Comparison of ENCODE assay signal across 17 mouse cellular contexts in genomic region chr5:64537113-64537780, GRCm38 (mm10).
DNase-seq lines count a peak whose midpoint lies in the region; ATAC-seq lines count a peak whose summit lies in the region.
"Had no signal": no experiment of that assay in that cellular context is flagged by ENCODE, and none has a peak within 500 bp of the region (broad histone marks: within the 10 kb centered on the region; RNA-seq: fewer than 3 reads in every experiment).

No protein-coding gene starts in this region.

- no peak for DNase-seq in liver
- no peak for DNase-seq in left cerebral cortex, adult 18-20 months (ENCODE audit: low spot score in 2 of 2)
- DNase-seq in right cerebral cortex, adult 2 months (ENCODE audit: low spot score in 2 of 2): no peak
- DNase-seq: cerebellum, adult 18-20 months; kidney, adult 9 months; thymus, postnatal 36 days had no signal

- no peaks in the 10 kb centered on the region for H3K27me3 ChIP-seq in heart, embryonic 13.5 days (replicated peaks)
- no peaks in the 10 kb centered on the region for H3K27me3 ChIP-seq in heart, embryonic 11.5 days (ENCODE audit: control insufficient read depth, insufficient read depth, low read length)
- H3K27me3 ChIP-seq in liver, embryonic 12.5 days (replicated peaks): no peaks in the 10 kb centered on the region
- no peaks in the 10 kb centered on the region for H3K27me3 ChIP-seq in intestine, embryonic 16.5 days (replicated peaks; ENCODE audit: control insufficient read depth, insufficient read depth, low read length)
- no peaks in the 10 kb centered on the region for H3K27me3 ChIP-seq in stomach, embryonic 15.5 days (replicated peaks)
- H3K27me3 ChIP-seq: embryonic facial prominence, embryonic 12.5 days; hindbrain, embryonic 15.5 days; megakaryocyte, embryonic 14.5 days had no signal

- H3K9me3 ChIP-seq in heart, embryonic 13.5 days: no peaks in the 10 kb centered on the region
- H3K9me3 ChIP-seq in heart, embryonic 11.5 days (replicated peaks; ENCODE audit: control insufficient read depth, low read length): no peaks in the 10 kb centered on the region
- H3K9me3 ChIP-seq in liver, embryonic 12.5 days (replicated peaks): no peaks in the 10 kb centered on the region
- no peaks in the 10 kb centered on the region for H3K9me3 ChIP-seq in intestine, embryonic 16.5 days (ENCODE audit: control insufficient read depth, low read length)
- H3K9me3 ChIP-seq in stomach, embryonic 15.5 days: no peaks in the 10 kb centered on the region
- H3K9me3 ChIP-seq: embryonic facial prominence, embryonic 12.5 days; hindbrain, embryonic 15.5 days; megakaryocyte, embryonic 14.5 days had no signal

- H3K36me3 ChIP-seq in heart, embryonic 13.5 days: no peaks in the 10 kb centered on the region
- no peaks in the 10 kb centered on the region for H3K36me3 ChIP-seq in heart, embryonic 11.5 days (ENCODE audit: control insufficient read depth, insufficient read depth, low read length)
- H3K36me3 ChIP-seq in liver, embryonic 12.5 days: no peaks in the 10 kb centered on the region
- no peaks in the 10 kb centered on the region for H3K36me3 ChIP-seq in intestine, embryonic 16.5 days (ENCODE audit: control insufficient read depth, insufficient read depth, low read length)
- no peaks in the 10 kb centered on the region for H3K36me3 ChIP-seq in stomach, embryonic 15.5 days
- H3K36me3 ChIP-seq: embryonic facial prominence, embryonic 12.5 days; hindbrain, embryonic 15.5 days had no signal

- WGBS in heart, embryonic 13.5 days: 61% methylated on average over 10 of the region's 10 CpGs
- WGBS in heart, embryonic 11.5 days (ENCODE audit: insufficient replicate concordance): 66% methylated on average over 10 of the region's 10 CpGs
- WGBS in liver, embryonic 12.5 days (ENCODE audit: insufficient replicate concordance): 44% methylated on average over 10 of the region's 10 CpGs
- WGBS in intestine, embryonic 16.5 days: 64% methylated on average over 10 of the region's 10 CpGs
- WGBS in stomach, embryonic 15.5 days: 47% methylated on average over 10 of the region's 10 CpGs

- H3K27ac ChIP-seq in heart, embryonic 13.5 days (replicated peaks): peak overlapping the region; percentile 60
- no peak overlapping the region for H3K27ac ChIP-seq in heart, embryonic 11.5 days (ENCODE audit: low read depth, low read length)
- H3K27ac ChIP-seq in liver, embryonic 12.5 days: 0 out of 2 replicates have a peak overlapping the region, but pooled peaks have one; percentile 4
- 0 out of 2 replicates have a peak overlapping the region, but pooled peaks have one; percentile 53 for H3K27ac ChIP-seq in intestine, embryonic 16.5 days (ENCODE audit: low read length)
- peak overlapping the region; percentile 42 for H3K27ac ChIP-seq in stomach, embryonic 15.5 days
- H3K27ac ChIP-seq: embryonic facial prominence, embryonic 12.5 days; hindbrain, embryonic 15.5 days; left cerebral cortex, adult 2 months had no signal

- 0 out of 2 replicates have a peak overlapping the region, but pooled peaks have one; percentile 30 for H3K4me2 ChIP-seq in heart, embryonic 13.5 days
- no peak overlapping the region for H3K4me2 ChIP-seq in heart, embryonic 11.5 days
- H3K4me2 ChIP-seq in liver, embryonic 12.5 days: no peak overlapping the region
- H3K4me2 ChIP-seq in intestine, embryonic 16.5 days (ENCODE audit: low read depth, low read length): no peak overlapping the region
- peak overlapping the region; percentile 34 for H3K4me2 ChIP-seq in stomach, embryonic 15.5 days
- H3K4me2 ChIP-seq: embryonic facial prominence, embryonic 12.5 days; hindbrain, embryonic 15.5 days had no signal

- no peak overlapping the region for H3K9ac ChIP-seq in heart, embryonic 13.5 days
- H3K9ac ChIP-seq in heart, embryonic 11.5 days (ENCODE audit: low read depth, low read length): no peak overlapping the region
- no peak overlapping the region for H3K9ac ChIP-seq in liver, embryonic 12.5 days
- H3K9ac ChIP-seq in intestine, embryonic 16.5 days (ENCODE audit: low read depth, low read length): no peak overlapping the region
- H3K9ac ChIP-seq in stomach, embryonic 15.5 days: no peak overlapping the region
- H3K9ac ChIP-seq: embryonic facial prominence, embryonic 12.5 days; hindbrain, embryonic 15.5 days had no signal

- no peak overlapping the region for H3K4me3 ChIP-seq in heart, embryonic 13.5 days
- H3K4me3 ChIP-seq in heart, embryonic 11.5 days (ENCODE audit: low read depth, low read length): no peak overlapping the region
- no peak overlapping the region for H3K4me3 ChIP-seq in liver, embryonic 12.5 days
- no peak overlapping the region for H3K4me3 ChIP-seq in intestine, embryonic 16.5 days (ENCODE audit: low read length)
- no peak overlapping the region for H3K4me3 ChIP-seq in stomach, embryonic 15.5 days (replicated peaks)
- H3K4me3 ChIP-seq: embryonic facial prominence, embryonic 12.5 days; hindbrain, embryonic 15.5 days; left cerebral cortex, adult 2 months; megakaryocyte, embryonic 14.5 days had no signal

- peaks cover 31% of the 10 kb centered on the region for H3K4me1 ChIP-seq in heart, embryonic 13.5 days
- H3K4me1 ChIP-seq in heart, embryonic 11.5 days (ENCODE audit: control insufficient read depth, insufficient read depth, low read length): no peaks in the 10 kb centered on the region
- peaks cover 15% of the 10 kb centered on the region; the same call in 1 of the 2 replicates for H3K4me1 ChIP-seq in liver, embryonic 12.5 days
- peaks cover 8% of the 10 kb centered on the region; the same call in 1 of the 2 replicates for H3K4me1 ChIP-seq in intestine, embryonic 16.5 days (ENCODE audit: control insufficient read depth, insufficient read depth, low read length)
- peaks cover 11% of the 10 kb centered on the region; the same call in 1 of the 2 replicates for H3K4me1 ChIP-seq in stomach, embryonic 15.5 days

- no peak for ATAC-seq in heart, embryonic 13.5 days (ENCODE audit: extremely low read depth, insufficient number of reproducible peaks, low FRiP score, low TSS enrichment)
- ATAC-seq in heart, embryonic 11.5 days (replicated peaks; ENCODE audit: insufficient number of reproducible peaks, low FRiP score, low TSS enrichment): no peak
- no peak for ATAC-seq in liver, embryonic 12.5 days
- no peak for ATAC-seq in intestine, embryonic 16.5 days
- ATAC-seq in stomach, embryonic 15.5 days (ENCODE audit: insufficient read depth, low FRiP score, low read depth): no peak
- ATAC-seq: forebrain, embryonic 16.5 days; midbrain, embryonic 16.5 days had no signal

Comparison
In these comparisons a context has a peak if more than half of its experiments do, and no peak if none do; other contexts are left out.
1. H3K4me2 ChIP-seq: peak in heart, embryonic 13.5 days (single experiment) and stomach, embryonic 15.5 days (single experiment); none in heart, embryonic 11.5 days (single experiment), liver, embryonic 12.5 days (single experiment) and intestine, embryonic 16.5 days (single experiment).